Mouse (Mus musculus) G1E (cell line): ENCODE measurements around the gene Ccsap. TPM values are rescaled to one million over a fixed set of nuclear protein-coding genes. Genes with fewer than 3 reads are reported as not detected.

Experiments used
- ATAC-seq: 2 replicates; pipeline ENCODE4 v1.8.0; 2016; ENCODE audit warnings: mild to moderate bottlenecking; ENCODE audit not compliant: insufficient number of reproducible peaks, poor library complexity, low FRiP score, severe bottlenecking; ENCODE audit errors: extremely low read depth
- DNase-seq: peaks from one replicate; pipeline ENCODE4 v3.0.0; 2012; ENCODE audit warnings: low spot score
- H3K27me3 ChIP-seq: 2 replicates; pipeline ENCODE4 v1.6.1; 2012; ENCODE audit warnings: mild to moderate bottlenecking, low read length, inconsistent platforms; ENCODE audit not compliant: insufficient read depth
- H3K36me3 ChIP-seq: replicated peaks from 2 replicates; pipeline ENCODE3; 2012; ENCODE audit warnings: mild to moderate bottlenecking, inconsistent platforms
- H3K4me1 ChIP-seq: 2 replicates; pipeline ENCODE4 v1.6.1; 2012; ENCODE audit warnings: low read depth, low read length, inconsistent platforms, mixed read lengths; ENCODE audit not compliant: insufficient read depth
- H3K4me3 ChIP-seq: 2 replicates; pipeline ENCODE4 v1.5.1; 2012; ENCODE audit warnings: low read depth, mild to moderate bottlenecking, inconsistent platforms, low read length, moderate library complexity, mixed read lengths
- H3K9me3 ChIP-seq: replicated peaks from 2 replicates; pipeline ENCODE4 v1.6.1; 2012; ENCODE audit warnings: inconsistent platforms
- CTCF ChIP-seq: IDR thresholded peaks from 2 replicates; pipeline ENCODE4 v1.5.1; 2012; ENCODE audit warnings: low read depth, low read length, inconsistent platforms, mixed read lengths
- GATA1 ChIP-seq: IDR thresholded peaks from 2 replicates; pipeline ENCODE4 v1.6.1; 2012; ENCODE audit warnings: borderline replicate concordance, low read length, inconsistent platforms, mixed read lengths
- GATA2 ChIP-seq: IDR thresholded peaks from 2 replicates; pipeline ENCODE4 v1.6.1; 2012; ENCODE audit warnings: low read depth, low read length, inconsistent platforms, borderline replicate concordance
- POLR2AphosphoS5 ChIP-seq: IDR thresholded peaks from 2 replicates; pipeline ENCODE4 v1.6.1; 2012; ENCODE audit warnings: low read depth, low read length, inconsistent platforms; ENCODE audit not compliant: insufficient replicate concordance
- TAL1 ChIP-seq: conservative IDR thresholded peaks from 2 replicates; pipeline ENCODE4 v1.6.1; 2012; ENCODE audit warnings: low read depth, low read length, inconsistent platforms, mixed read lengths
- polyA plus RNA-seq: library from polyadenylated mRNA; stranded (reverse); fragments of >175 nt; gene quantifications from 2 replicates; pipeline ENCODE4 v1.2.3, GENCODE M21; 2012
- total RNA-seq, 2 experiments: library from RNA; stranded (forward) in 1 of 2; stranded (reverse) in 1 of 2; fragments of 200-1000 nt in 1 of 2; fragments of >200 nt in 1 of 2; fragmentation: Nextera tagmentation in 1 of 2; gene quantifications; 2 replicates each; pipeline ENCODE4 v1.2.3; 2014 to 2017

Ccsap gene
- total and polyA plus RNA-seq, 3 experiments: 9.4 to 16.3 (median 11.7) TPM

DNA sequence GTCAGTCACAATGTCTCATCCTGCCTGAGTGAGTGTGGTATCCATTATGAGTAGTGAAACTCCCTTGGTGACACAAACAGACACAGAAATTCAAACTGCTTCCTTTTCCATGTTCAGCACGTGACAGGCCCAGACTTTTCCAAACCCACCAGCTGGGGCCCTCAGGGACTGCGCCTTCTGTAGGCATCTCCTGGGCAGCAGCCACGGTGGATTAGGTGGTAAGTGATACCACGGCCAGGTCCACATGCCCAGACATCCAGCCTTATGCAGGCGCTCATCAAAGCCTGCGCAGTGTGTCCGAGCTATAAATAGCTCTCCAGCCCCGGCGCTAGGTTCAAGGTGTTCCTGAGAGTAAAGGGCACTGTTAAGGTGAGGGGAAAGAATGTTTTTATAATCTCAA, 12.0 kb upstream of the Ccsap start:
- H3K4me1 ChIP-seq: no peaks in the 10 kb centered on the region
- peaks cover 5% of the 10 kb centered on the region; the same call in 1 of the 2 replicates for H3K27me3 ChIP-seq
- no peak overlapping the region for H3K4me3 ChIP-seq
- no peak for DNase-seq
- no peak for ATAC-seq
- H3K9me3 ChIP-seq: no peaks in the 10 kb centered on the region
- no peak for TF ChIP-seq CTCF
- no peaks in the 10 kb centered on the region for H3K36me3 ChIP-seq

DNA sequence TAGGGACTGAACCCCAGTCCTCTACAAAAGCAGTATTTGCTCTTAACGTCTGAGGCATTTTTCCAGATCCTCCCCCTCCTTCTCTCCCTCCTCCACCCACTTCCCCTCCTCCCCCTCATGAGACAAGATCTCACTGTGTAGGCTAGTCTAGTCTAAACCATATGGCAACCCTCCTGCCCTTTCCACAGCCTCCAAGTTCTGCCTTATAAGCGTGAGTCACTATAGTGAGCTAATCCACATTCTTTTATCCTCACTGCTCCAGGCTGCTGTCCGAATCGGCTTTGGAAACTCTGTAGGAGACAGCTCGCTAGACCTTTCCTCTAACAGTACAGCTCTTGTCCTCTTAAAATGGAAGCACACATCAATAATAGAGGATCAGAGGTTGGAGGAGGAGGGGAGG, 7.0 kb upstream of the Ccsap start:
- Histone ChIP-seq H3K27me3 (peaks cover 20% of the 10 kb centered on the region), H3K4me1 (no peaks in the 10 kb centered on the region; the same call in 1 of the 2 replicates), H3K9me3 (no peaks in the 10 kb centered on the region), H3K4me3 (no peak overlapping the region), H3K36me3 (no peaks in the 10 kb centered on the region)
- no peak for TF ChIP-seq GATA1
- TF ChIP-seq GATA2: no peak
- TF ChIP-seq CTCF: no peak
- no peak for TF ChIP-seq POLR2AphosphoS5
- TF ChIP-seq TAL1: no peak
- DNase-seq: no peak
- no peak for ATAC-seq

DNA sequence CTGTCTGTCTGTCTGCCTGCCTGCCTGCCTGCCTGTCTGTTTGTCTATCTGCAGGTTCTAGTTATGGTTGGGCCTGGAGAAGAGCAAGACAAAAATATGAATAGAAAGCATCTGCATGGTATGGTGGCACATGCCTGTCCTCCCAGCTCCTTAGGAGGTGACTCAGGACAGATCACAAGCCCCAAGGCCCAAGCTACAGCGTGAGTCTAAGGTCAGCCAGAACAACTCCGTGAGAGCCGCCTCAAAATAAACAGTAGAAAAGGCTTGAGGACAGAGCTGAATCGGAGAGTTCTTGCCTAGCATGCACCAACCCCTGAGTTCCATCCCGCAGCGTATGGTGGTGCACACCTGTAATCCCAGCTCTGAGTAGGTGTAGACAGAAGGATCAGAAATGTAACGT, 5.8 kb upstream of the Ccsap start:
- Histone ChIP-seq H3K36me3 (no peaks in the 10 kb centered on the region), H3K4me3 (no peak overlapping the region), H3K27me3 (peaks cover 27% of the 10 kb centered on the region), H3K9me3 (no peaks in the 10 kb centered on the region), H3K4me1 (no peaks in the 10 kb centered on the region; the same call in 1 of the 2 replicates)
- ATAC-seq (no peak), DNase-seq (no peak)
- no peak for TF ChIP-seq POLR2AphosphoS5
- TF ChIP-seq TAL1: no peak
- TF ChIP-seq GATA2: no peak
- TF ChIP-seq CTCF: no peak
- no peak for TF ChIP-seq GATA1

DNA sequence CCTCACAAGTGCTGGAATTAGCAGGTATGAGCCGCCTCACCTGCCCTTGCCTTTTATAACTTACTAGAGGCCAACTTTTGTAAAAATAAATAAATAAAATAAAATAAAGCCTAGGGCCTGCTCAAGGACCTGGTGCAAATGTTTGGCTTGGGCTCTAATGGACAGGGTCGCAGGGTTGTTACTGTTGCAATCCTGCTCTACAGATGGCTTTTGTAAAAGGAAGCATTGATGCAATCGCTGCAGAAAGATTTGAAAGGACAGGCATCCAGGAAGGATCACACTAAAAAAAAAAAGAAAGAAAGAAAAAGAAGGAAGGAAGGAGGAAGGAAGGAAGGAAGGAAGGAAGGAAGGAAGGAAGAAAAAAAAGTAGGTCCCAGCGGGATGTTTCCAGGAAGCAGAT, 377 bp upstream of the Ccsap start:
- no peak for ATAC-seq
- peaks cover 29% of the 10 kb centered on the region for H3K27me3 ChIP-seq
- H3K4me3 ChIP-seq: no peak overlapping the region; the same call in 1 of the 2 replicates

DNA sequence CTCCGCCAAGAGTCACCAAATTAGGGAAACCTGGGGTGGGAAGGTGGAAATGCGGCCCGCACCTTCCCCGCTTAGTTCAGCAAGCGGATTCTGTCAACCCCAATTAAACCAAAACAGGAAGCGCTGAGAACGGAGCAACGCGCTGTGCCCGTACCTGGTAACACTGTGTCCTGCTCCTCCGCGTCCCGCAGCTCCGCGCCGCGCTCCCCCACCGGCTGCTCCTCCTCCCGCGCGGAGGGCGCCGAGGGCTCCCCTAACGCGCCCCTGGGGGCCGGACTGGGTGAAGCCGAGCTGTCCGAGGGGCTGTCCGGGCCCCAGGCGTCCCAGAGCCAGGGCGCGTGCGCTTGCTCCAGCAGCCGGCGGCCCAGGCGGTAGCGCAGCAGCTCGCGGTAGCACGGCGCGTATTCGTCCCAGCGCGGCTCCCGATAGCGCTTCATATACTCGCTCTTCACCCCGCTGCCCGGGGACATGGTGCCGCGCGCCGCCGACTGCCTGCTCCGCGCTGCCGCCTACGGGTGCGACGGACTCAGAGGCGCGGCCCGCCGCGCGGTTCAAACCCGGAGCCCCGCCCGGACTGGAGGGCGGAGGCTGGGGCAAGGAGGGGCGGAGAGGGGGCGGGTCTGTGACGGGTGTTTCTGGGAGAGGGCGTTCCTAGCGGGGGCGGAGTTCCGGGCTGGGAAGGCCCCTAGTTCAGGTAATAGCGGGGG, 915 bp downstream of the Ccsap start:
- ATAC-seq (peak; percentile 90), DNase-seq (peak; percentile 94)
- Histone ChIP-seq H3K36me3 (peaks cover 11% of the 10 kb centered on the region), H3K27me3 (peaks cover 25% of the 10 kb centered on the region), H3K4me1 (peaks cover 31% of the 10 kb centered on the region), H3K9me3 (no peaks in the 10 kb centered on the region), H3K4me3 (peak overlapping the region; percentile 93)
- no peak for TF ChIP-seq GATA2
- TF ChIP-seq POLR2AphosphoS5: no peak
- no peak for TF ChIP-seq GATA1

More for the DNA sequence above, 377 bp upstream of the Ccsap start:
- no peak for TF ChIP-seq GATA1
- no peak for TF ChIP-seq TAL1
- no peak for TF ChIP-seq GATA2
- TF ChIP-seq CTCF: no peak
- no peak for TF ChIP-seq POLR2AphosphoS5
- peaks cover 28% of the 10 kb centered on the region for H3K4me1 ChIP-seq
- no peak for DNase-seq
- peaks cover 8% of the 10 kb centered on the region for H3K36me3 ChIP-seq
- no peaks in the 10 kb centered on the region for H3K9me3 ChIP-seq

DNA sequence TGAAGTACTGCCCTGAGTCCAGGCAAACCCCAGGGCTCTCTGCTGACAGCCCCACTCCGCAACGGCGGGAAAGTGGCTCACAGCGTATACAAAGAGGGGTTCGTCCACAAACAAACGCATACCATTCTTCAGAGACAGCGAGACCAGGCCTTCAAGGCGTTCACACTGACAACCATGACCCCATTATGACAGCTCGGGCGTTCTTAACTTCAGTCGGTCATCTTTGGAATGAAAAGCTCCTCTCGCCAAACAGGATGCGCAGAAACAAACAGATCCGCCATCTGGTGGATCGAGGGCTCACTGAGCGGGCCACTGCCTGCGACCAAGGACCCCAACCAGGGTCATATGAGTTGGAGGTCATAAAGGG, 1.5 kb downstream of the Ccsap start:
- Histone ChIP-seq H3K4me3 (peak overlapping the region; percentile 93), H3K27me3 (peaks cover 21% of the 10 kb centered on the region), H3K9me3 (no peaks in the 10 kb centered on the region), H3K36me3 (peaks cover 11% of the 10 kb centered on the region), H3K4me1 (peaks cover 31% of the 10 kb centered on the region)
- 0 out of 2 replicates have a peak, but pooled peaks have one; percentile 6 for ATAC-seq
- peak; percentile 16 for DNase-seq
- TF ChIP-seq CTCF (no peak), POLR2AphosphoS5 (no peak), GATA1 (no peak), TAL1 (no peak), GATA2 (no peak)

DNA sequence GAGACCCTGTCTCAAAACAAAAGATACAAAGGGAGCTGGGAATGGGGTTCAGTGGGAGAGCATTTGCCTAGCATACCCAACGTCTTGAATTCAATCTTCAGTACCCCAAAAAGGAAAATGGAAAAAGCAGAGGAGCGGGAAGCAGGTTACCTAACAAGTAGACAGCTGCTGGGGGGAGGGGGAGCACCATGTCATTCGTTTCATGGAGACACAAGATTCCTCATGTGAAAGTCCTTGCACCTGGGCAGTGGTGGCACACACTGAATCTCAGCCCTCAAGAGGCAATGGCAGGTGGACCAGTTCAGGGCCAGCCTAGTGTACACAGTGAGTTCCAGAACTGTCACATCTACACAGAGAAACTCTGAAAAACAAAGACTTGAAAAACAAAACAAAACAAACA, 2.6 kb downstream of the Ccsap start:
- Histone ChIP-seq H3K36me3 (peaks cover 12% of the 10 kb centered on the region), H3K27me3 (peaks cover 12% of the 10 kb centered on the region), H3K4me3 (no peak overlapping the region; the same call in 1 of the 2 replicates), H3K9me3 (no peaks in the 10 kb centered on the region), H3K4me1 (peaks cover 31% of the 10 kb centered on the region)
- ATAC-seq (no peak), DNase-seq (no peak)
- TF ChIP-seq POLR2AphosphoS5 (no peak), GATA2 (no peak), CTCF (no peak), TAL1 (no peak)
